Mouse (Mus musculus): ENCODE data around the gene Lrrc8d. TPM values are rescaled to one million over a fixed set of nuclear protein-coding genes. Genes with fewer than 3 reads are reported as not detected.
"Not testable (repeated sequence)": the region's sequence is repeated elsewhere in the genome, so short reads cannot be mapped to it uniquely, and the experiment has no call there.

The Lrrc8d gene
- total RNA-seq, 4 experiments from 2014 or later, result 3.0 to 3.5 (median 3.3) TPM

GRCm38 (mm10) chr5:105858754-105859694, 159.3 kb downstream of the Lrrc8d start:
- no peak for DNase-seq (ENCODE audit: low spot score in 2 of 2)

GRCm38 (mm10) chr5:105859716-105860460, 160.1 kb downstream of the Lrrc8d start:
- no peak for DNase-seq (ENCODE audit: low spot score in 2 of 2)

- DNase-seq (ENCODE audit: low spot score in 2 of 2), result no peak
These were observed 160.7 kb downstream of the Lrrc8d start for GRCm38 (mm10) chr5:105860461-105860835.

- DNase-seq (ENCODE audit: low spot score in 2 of 2), result no peak
These were observed 161.8 kb downstream of the Lrrc8d start for GRCm38 (mm10) chr5:105861616-105862015.

GRCm38 (mm10) chr5:105865110-105865628, 165.4 kb downstream of the Lrrc8d start:
- not testable (repeated sequence) for DNase-seq (ENCODE audit: low spot score in 2 of 2)

- DNase-seq (ENCODE audit: low spot score in 2 of 2), result no peak
These were observed 167.7 kb downstream of the Lrrc8d start for GRCm38 (mm10) chr5:105867427-105867826.

GRCm38 (mm10) chr5:105867841-105868447, 168.2 kb downstream of the Lrrc8d start:
- no peak for DNase-seq (ENCODE audit: low spot score in 2 of 2)

- DNase-seq (ENCODE audit: low spot score in 2 of 2), result peak; percentile 53 to 54
These were observed 168.8 kb downstream of the Lrrc8d start for GRCm38 (mm10) chr5:105868593-105868992.

GRCm38 (mm10) chr5:105869739-105870138, 170.0 kb downstream of the Lrrc8d start:
- no peak for DNase-seq (ENCODE audit: low spot score in 2 of 2)

GRCm38 (mm10) chr5:105871140-105871539, 171.4 kb downstream of the Lrrc8d start:
- no peak for DNase-seq (ENCODE audit: low spot score in 2 of 2)

- no peak for DNase-seq (ENCODE audit: low spot score in 2 of 2)
These were observed 172.4 kb downstream of the Lrrc8d start for GRCm38 (mm10) chr5:105872176-105872575.

GRCm38 (mm10) chr5:105872916-105873315, 173.1 kb downstream of the Lrrc8d start:
- DNase-seq (ENCODE audit: low spot score in 2 of 2), result no peak

GRCm38 (mm10) chr5:105873774-105874173, 174.0 kb downstream of the Lrrc8d start:
- no peak for DNase-seq (ENCODE audit: low spot score in 2 of 2)

- no peak for DNase-seq (ENCODE audit: low spot score in 2 of 2)
These were observed 174.7 kb downstream of the Lrrc8d start for GRCm38 (mm10) chr5:105874476-105874875.

GRCm38 (mm10) chr5:105876068-105876924, 176.5 kb downstream of the Lrrc8d start, which contains the start of gene Zfp326:
Gene Zfp326, plus strand, starts transcription at chr5:105876565.
- peak; percentile 84 to 87 for DNase-seq (ENCODE audit: low spot score in 2 of 2)

- no peak for DNase-seq (ENCODE audit: low spot score in 2 of 2)
These were observed 177.4 kb downstream of the Lrrc8d start for GRCm38 (mm10) chr5:105876925-105877774.
